Mouse (Mus musculus): ENCODE data around the gene Comt. TPM values are rescaled to one million over a fixed set of nuclear protein-coding genes. Genes with fewer than 3 reads are reported as not detected.

The Comt gene
- total RNA-seq, 1 experiment, result 40.1 TPM

DNA sequence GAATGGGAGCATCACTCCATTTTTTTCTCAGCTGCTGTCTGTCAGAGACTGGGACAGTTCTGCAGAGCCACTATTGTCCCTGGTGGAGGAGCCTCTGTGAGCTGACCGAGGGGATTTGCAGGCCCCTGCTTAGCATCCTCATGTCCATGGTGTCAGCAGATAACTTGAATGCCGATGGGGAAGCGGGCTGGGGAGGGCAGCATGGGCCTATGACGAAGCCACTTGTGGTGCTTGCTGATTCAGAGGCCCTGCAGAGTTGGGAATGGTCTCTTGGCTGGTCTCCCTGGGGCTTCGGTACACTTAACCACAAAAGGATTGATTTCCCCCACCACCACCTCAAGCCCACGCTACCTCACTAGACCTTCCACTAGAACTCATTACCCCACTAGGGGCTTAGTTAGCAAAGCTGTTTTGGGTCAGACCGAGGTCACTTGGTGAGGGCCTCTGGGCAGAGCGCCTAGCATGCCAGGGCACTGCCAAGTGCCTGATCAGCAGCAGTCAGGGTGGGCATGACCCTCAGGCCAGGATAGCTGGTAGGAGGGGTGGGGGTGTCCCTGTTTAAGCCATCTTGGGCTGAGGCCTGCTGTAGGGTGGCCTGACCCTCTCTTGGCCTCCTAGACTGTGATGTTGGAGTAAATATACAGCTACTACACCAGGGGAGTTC, 47.2 kb downstream of the Comt start:
- DNase-seq (ENCODE audit: low read depth, low spot score), result no peak
- Histone ChIP-seq H3K36me3 (ENCODE audit: control insufficient read depth, insufficient read depth, low read length, poor library complexity, severe bottlenecking) (no peaks in the 10 kb centered on the region), H3K9ac (ENCODE audit: insufficient read depth, low read depth, low read length, poor library complexity, severe bottlenecking) (no peak overlapping the region), H3K4me1 (ENCODE audit: control insufficient read depth in 2 of 2, insufficient read depth in 2 of 2, low read length in 2 of 2, poor library complexity in 1 of 2) (peaks cover 10 to 25% of the 10 kb centered on the region in 2 experiments; a peak in 3 of 4 replicates), H3K27ac (ENCODE audit: insufficient read depth, low read depth, low read length, poor library complexity, severe bottlenecking) (no peak overlapping the region), H3K4me3 (ENCODE audit: insufficient read depth in 1 of 2, low read depth in 1 of 2, low read length in 2 of 2, poor library complexity in 1 of 2, severe bottlenecking in 1 of 2) (no peak overlapping the region), H3K9me3 (ENCODE audit: control insufficient read depth, insufficient read depth, low read depth, low read length) (no peaks in the 10 kb centered on the region)
- TF ChIP-seq CHD2 (IDR thresholded peaks at IDR 0.05; ENCODE audit: low read depth, low read length) (no peak), HCFC1 (IDR thresholded peaks at IDR 0.05; ENCODE audit: borderline replicate concordance, insufficient read depth, low read length) (no peak), MAFK (IDR thresholded peaks at IDR 0.05; ENCODE audit: insufficient read depth, low read depth, low read length) (no peak), ZNF384 (IDR thresholded peaks at IDR 0.05; ENCODE audit: low read depth, low read length) (no peak), ZC3H11A (IDR thresholded peaks at IDR 0.05; ENCODE audit: borderline replicate concordance, low read depth, low read length) (no peak)
- in situ Hi-C loops (cut with MboI; ENCODE audit: low sequenced_read_pairs in 2 of 2, unreplicated experiment in 2 of 2), result no loop called here

DNA sequence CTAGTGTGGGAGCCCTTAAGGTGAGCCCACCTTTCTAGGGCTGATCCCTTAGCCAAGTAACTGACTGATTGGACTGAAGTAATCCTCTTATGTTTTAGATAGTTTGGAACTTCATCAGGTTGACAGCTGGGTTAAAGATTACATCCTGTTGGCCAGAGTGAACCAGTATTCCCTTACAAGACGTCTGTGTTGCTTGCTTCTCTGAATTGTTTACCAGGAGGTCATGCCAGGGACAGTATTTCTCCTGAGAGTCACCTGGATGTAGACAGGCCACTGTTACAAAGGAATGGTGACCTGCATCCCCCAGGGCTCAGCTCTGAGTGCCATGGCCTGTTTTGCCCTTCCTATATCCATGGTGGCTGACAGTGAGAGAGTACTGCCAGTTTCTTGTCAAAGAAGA, 48.2 kb downstream of the Comt start:
- Histone ChIP-seq H3K9me3 (ENCODE audit: control insufficient read depth, insufficient read depth, low read depth, low read length) (no peaks in the 10 kb centered on the region), H3K27ac (ENCODE audit: insufficient read depth, low read depth, low read length, poor library complexity, severe bottlenecking) (no peak overlapping the region), H3K4me1 (ENCODE audit: control insufficient read depth in 2 of 2, insufficient read depth in 2 of 2, low read length in 2 of 2, poor library complexity in 1 of 2) (peaks cover 8 to 18% of the 10 kb centered on the region in 2 experiments; a peak in 3 of 4 replicates), H3K4me3 (ENCODE audit: insufficient read depth in 1 of 2, low read depth in 1 of 2, low read length in 2 of 2, poor library complexity in 1 of 2, severe bottlenecking in 1 of 2) (no peak overlapping the region), H3K36me3 (ENCODE audit: control insufficient read depth, insufficient read depth, low read length, poor library complexity, severe bottlenecking) (no peaks in the 10 kb centered on the region), H3K9ac (ENCODE audit: insufficient read depth, low read depth, low read length, poor library complexity, severe bottlenecking) (no peak overlapping the region)
- in situ Hi-C loops (cut with MboI; ENCODE audit: low sequenced_read_pairs in 2 of 2, unreplicated experiment in 2 of 2), result no loop called here
- no peak for DNase-seq (ENCODE audit: low read depth, low spot score)
- no peak for TF ChIP-seq CHD2 (IDR thresholded peaks at IDR 0.05; ENCODE audit: low read depth, low read length)
- no peak for TF ChIP-seq MAFK (IDR thresholded peaks at IDR 0.05; ENCODE audit: insufficient read depth, low read depth, low read length)

DNA sequence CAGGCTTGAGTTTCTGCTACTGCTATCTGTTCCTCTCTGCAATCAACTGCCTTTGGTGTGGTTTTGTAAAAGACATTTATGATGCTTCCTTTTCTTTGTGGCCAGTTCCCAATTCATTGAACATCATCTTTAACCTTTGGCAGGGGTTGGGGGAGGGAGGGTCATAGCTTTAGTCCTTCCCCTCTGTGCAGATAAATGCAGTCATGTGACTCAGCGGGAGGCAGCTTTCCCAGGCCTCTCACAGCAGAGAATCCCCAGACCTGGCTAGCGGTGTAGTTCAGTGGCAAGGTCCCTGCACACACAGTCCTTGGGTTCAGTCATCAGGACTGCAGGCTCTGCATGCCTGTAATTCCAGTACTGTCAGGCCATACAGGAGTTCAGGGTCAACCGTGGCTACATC, 49.4 kb downstream of the Comt start:
- TF ChIP-seq ZC3H11A (IDR thresholded peaks at IDR 0.05; ENCODE audit: borderline replicate concordance, low read depth, low read length), result no peak
- TF ChIP-seq ZNF384 (IDR thresholded peaks at IDR 0.05; ENCODE audit: low read depth, low read length), result no peak
- TF ChIP-seq CHD2 (IDR thresholded peaks at IDR 0.05; ENCODE audit: low read depth, low read length), result no peak
- no peak for TF ChIP-seq MAFK (IDR thresholded peaks at IDR 0.05; ENCODE audit: insufficient read depth, low read depth, low read length)
- no peak for TF ChIP-seq HCFC1 (IDR thresholded peaks at IDR 0.05; ENCODE audit: borderline replicate concordance, insufficient read depth, low read length)
- Histone ChIP-seq H3K9ac (ENCODE audit: insufficient read depth, low read depth, low read length, poor library complexity, severe bottlenecking) (no peak overlapping the region), H3K4me1 (ENCODE audit: control insufficient read depth in 2 of 2, insufficient read depth in 2 of 2, low read length in 2 of 2, poor library complexity in 1 of 2) (peaks cover 8 to 13% of the 10 kb centered on the region in 2 experiments; a peak in 3 of 4 replicates), H3K27ac (ENCODE audit: insufficient read depth, low read depth, low read length, poor library complexity, severe bottlenecking) (no peak overlapping the region), H3K9me3 (ENCODE audit: control insufficient read depth, insufficient read depth, low read depth, low read length) (no peaks in the 10 kb centered on the region), H3K36me3 (ENCODE audit: control insufficient read depth, insufficient read depth, low read length, poor library complexity, severe bottlenecking) (no peaks in the 10 kb centered on the region), H3K4me3 (ENCODE audit: insufficient read depth in 1 of 2, low read depth in 1 of 2, low read length in 2 of 2, poor library complexity in 1 of 2, severe bottlenecking in 1 of 2) (no peak overlapping the region)
- DNase-seq (ENCODE audit: low read depth, low spot score), result no peak
- in situ Hi-C loops (cut with MboI; ENCODE audit: low sequenced_read_pairs in 2 of 2, unreplicated experiment in 2 of 2), result no loop called here

DNA sequence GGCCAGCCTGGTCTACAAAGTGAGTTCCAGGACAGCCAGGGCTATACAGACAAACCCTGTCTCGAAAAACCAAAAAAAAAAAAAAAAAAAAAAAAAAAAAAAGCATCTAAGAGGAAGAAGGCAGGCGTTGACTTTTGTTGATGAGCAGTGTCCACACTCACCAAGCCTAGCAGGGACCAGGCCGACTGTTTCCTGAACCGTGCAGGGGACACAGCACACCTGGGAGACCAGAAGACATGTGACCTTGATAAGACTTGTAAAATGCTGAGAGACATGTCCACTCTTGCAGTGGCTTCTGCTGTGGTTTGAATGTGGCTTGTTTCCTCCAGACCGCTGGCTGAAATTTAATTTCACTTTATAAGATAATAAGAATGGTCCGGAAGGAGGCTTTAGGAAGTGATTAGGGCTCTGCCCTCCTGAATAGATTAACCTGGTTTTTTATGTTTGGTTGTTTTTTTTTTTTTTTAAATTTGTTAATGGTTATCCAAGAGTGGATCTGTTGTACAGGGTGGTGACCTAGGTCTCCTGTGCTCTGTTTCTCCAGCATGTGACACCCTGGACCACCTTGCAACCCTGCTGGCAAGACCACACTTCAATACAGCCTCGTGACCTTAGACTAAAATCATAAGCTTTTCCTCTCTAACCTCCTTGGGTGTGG, 50.2 kb downstream of the Comt start:
- H3K27ac ChIP-seq (ENCODE audit: insufficient read depth, low read depth, low read length, poor library complexity, severe bottlenecking), result no peak overlapping the region
- TF ChIP-seq CHD2 (IDR thresholded peaks at IDR 0.05; ENCODE audit: low read depth, low read length) (no peak), MAFK (IDR thresholded peaks at IDR 0.05; ENCODE audit: insufficient read depth, low read depth, low read length) (no peak), HCFC1 (IDR thresholded peaks at IDR 0.05; ENCODE audit: borderline replicate concordance, insufficient read depth, low read length) (no peak), ZNF384 (IDR thresholded peaks at IDR 0.05; ENCODE audit: low read depth, low read length) (0 out of 2 replicates have a peak, but pooled peaks have one; percentile 13)
- in situ Hi-C loops (cut with MboI; ENCODE audit: low sequenced_read_pairs in 2 of 2, unreplicated experiment in 2 of 2), result no loop called here

More for the DNA sequence above, 50.2 kb downstream of the Comt start:
- no peaks in the 10 kb centered on the region for H3K9me3 ChIP-seq (ENCODE audit: control insufficient read depth, insufficient read depth, low read depth, low read length)
- no peak overlapping the region for H3K9ac ChIP-seq (ENCODE audit: insufficient read depth, low read depth, low read length, poor library complexity, severe bottlenecking)
- DNase-seq (ENCODE audit: low read depth, low spot score), result no peak
- no peak overlapping the region for H3K4me3 ChIP-seq (ENCODE audit: insufficient read depth in 1 of 2, low read depth in 1 of 2, low read length in 2 of 2, poor library complexity in 1 of 2, severe bottlenecking in 1 of 2)
- peaks cover 8 to 10% of the 10 kb centered on the region in 2 experiments; a peak in 3 of 4 replicates for H3K4me1 ChIP-seq (ENCODE audit: control insufficient read depth in 2 of 2, insufficient read depth in 2 of 2, low read length in 2 of 2, poor library complexity in 1 of 2)
- no peaks in the 10 kb centered on the region for H3K36me3 ChIP-seq (ENCODE audit: control insufficient read depth, insufficient read depth, low read length, poor library complexity, severe bottlenecking)
